Mouse (Mus musculus) kidney, postnatal 36 days (tissue): Measurements from ENCODE around the gene Rpl10a.
"Not testable (repeated sequence)": the region's sequence is repeated elsewhere in the genome, so short reads cannot be mapped to it uniquely, and the experiment has no call there.

Experiments
- DNase-seq, 2 experiments: peaks; one replicate each; pipeline ENCODE4 v3.0.0; 2021 to 2022; ENCODE audit warnings: mixed read lengths in 2 of 2

Rpl10a gene

DNA sequence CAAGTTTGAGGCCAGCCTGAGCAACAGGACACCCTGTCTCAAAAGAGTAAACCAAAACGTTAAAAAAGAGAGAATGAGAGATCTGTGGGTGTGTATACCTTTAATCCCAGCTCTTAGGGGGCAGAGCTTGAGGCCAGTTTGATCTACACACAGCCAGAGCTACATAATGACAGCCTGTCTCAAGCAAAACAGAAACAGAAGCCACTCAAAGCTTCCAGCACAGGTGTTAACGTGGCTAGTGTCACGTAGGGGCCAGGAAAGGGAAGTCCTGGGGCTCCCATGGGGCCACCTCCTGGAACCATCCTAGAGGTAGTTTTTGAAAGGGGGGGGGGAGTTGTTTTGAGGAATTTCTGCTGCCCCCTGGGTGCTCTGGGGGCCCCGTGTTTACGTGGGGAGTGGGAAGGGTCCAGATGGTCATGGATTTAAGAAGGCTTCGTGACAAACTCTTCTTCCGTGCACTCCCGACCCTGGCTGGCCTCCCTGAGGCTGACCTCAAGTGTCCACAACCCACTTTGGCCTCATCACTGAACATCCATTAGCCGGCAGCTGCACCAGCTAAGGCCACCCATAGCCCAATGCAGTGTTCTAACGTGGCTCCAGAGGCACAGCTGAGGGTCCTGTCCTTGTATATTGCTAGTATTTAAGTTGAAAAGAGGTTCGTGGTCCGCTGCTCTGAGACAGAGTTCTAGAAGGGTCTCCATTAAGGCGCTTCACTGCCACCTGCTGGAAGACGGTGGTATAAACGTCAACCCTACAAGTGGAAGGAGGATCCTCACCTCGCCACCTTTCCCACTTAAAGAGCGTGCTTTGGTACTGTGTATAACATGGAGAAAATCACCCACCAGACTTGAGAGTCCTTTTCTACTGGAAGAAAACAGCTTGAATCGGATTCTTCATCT, 19.7 kb upstream of the Rpl10a start:
- DNase-seq, result peak; percentile 90 to 96

DNA sequence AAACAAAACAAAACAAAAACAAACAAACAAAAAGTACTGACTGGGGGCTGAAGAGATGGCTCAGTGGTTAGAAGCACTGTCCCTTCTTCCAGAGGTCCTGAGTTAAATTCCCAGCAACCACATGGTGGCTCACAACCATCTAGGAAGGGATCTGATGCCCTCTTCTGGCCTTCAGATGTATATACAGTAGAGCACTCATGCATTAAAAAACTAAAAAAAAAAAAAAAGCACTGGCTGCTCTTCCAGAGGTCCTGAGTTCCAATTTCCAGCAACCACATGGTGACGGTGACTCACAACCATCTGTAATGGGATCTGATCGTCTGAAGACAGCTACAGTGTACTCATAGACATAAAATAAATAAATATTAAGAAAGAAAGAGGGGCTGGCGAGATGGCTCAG, 17.4 kb upstream of the Rpl10a start:
- DNase-seq, result no peak

DNA sequence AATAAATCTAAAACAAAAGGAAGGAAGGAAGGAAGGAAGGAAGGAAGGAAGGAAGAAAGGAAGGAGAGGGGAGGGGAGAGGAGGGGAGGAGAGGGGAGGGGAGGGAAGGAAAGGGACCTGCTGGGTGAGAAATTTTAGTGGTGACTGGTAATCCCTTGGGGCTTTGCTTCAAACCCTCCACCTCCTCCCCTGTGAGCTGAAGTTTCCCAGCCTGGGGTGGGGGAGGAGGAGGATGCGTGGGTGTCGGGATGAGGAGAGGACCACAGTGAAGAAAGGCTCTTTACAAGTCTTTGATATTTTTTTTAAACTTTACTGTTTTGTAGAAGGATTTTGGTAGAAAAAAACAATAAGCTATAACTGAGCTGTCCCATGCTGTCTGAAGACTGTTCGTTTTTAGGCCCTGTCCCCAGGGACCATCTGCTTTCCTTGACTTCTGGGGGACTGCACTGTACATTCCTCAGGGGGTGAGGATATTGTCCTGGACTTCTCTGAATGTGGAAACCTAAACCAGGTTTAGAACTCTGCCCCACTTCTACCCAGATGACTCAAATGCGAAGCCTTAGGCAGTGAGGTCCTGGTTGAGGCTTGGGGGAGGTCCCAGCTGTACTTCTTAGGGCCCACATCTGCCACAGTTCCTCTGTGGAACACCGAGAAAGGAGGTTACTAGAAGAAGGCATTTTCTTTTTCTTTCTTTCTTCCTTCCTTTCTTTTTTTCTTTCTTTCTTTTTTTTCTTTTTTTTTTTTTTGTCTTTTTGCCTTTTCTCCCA, 16.7 kb upstream of the Rpl10a start:
- no peak for DNase-seq

DNA sequence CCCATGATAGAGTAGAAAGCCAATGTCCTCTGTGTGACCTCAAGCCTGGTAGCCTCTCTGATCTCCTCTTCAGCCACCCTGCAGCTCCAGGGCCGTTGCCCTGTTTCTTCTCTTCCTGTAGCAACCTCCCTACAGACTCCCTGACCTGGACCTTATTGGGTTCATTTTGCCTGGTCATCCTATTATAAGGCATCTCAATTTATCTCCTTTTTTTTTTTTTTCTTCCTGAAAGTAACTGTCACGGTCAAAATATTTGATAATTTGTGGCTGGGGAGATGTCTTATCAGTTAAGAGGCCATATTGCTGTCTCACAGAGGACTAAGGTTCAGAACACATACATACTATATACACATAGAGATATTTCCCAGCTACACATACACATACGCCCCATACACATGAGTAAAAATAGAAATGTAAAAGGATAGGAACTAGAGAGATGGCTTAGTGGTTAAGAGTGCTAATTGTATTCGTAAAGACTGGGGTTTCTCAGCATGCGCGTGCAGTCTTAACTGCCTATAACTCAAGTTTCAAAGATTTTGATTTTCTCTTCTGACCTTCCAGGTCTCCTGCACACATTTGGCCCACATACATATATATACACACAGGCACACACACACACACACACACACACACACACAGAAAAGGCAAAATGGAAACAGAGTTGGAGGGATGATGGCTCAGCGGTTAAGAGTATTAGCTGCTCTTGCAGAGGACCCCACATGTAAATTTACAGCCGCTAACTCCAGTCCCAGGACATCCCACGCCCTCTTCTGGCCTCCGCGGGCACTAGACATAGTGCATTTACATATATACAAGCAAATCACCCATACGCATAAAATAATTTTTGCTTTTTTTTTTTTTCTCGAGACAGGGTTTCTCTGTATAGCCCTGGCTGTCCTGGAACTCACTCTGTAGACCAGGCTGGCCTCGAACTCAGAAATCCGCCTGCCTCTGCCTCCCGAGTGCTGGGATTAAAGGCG, 15.7 kb upstream of the Rpl10a start:
- DNase-seq, result peak in 1 of 2 experiments; percentile 42

DNA sequence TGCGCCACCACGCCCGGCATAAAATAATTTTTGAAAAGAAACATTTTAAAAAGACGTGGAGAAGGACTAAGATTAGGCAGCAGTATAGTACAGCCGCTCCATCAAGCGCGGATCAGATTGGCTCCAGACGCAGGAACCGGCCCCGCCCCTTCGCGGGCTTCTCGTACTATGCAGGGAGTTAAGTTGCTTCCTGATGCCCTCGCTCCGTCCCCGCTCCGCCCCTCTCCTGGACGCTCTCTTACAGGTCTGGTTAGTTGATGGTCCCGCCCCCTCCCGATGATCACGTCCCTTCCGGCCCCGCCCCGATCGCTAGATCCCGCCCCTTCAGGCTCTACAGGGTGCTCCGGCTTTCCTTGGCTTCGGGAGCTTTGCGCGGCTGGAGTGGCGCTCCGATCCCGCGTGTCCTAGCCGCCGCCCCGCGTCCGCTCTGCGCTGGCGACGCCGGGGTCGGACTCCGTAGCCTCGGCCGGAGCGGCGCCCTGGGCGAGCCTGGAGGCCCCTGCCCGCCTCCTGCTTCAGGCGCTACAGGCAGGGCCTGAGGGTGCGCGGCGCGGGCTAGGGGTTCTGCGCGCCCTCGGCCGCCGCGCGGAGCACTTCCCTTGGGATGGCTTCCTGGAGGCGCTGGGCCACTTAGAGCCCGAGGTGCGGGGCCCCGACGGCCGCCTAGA, 14.9 kb upstream of the Rpl10a start, which contains the start of gene Fance:
Gene Fance, plus strand, starts transcription at position 308 of the 668 bp plus-strand sequence.
- DNase-seq, result peak; percentile 99

DNA sequence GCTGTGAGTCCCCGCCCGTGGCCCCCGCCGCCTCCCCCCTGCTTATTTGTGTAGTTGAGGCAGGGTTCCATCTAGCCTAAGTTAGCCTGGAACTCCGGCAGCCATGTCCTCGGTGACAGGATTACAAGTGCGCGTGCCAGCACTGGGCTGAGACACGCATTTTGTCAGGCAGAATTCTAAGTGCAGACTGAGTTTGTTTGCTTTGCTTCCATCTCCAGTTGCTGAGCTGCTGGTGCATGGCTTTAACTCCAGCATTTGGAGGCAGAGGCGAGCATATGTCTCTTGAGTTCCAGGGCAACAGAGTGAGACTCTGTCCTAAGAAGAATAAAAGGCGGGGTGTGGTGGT, 14.4 kb upstream of the Rpl10a start:
- no peak for DNase-seq

DNA sequence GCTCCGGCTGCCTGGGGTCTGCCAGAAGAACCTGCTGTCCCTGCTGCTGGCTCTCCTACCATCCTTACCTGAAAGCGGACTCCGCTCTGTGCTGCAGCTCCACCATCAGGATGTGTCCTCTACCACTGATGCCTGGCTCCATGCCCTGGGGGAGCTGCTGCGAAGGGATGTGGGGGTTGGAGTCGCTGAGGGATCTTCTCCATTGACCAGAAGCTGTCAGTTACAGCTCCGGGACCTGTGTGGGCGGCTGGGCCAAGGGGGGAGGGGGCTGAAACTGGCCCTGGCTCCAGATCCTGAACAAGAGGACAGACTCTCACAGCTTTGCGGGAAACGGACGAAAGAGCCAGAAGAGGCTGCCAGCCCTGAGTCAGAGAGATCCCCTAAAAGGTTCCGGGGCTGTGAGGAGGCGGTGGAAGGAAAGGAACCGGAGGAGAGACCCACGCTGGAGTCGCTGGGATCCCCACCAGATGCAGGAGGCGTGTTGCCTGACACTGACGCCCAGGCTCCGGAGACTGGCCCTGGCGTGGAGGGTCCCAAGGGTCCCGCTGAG, 12.6 kb upstream of the Rpl10a start:
- DNase-seq, result no peak

- peak in 1 of 2 experiments; percentile 22 for DNase-seq
Observed at GRCm38 (mm10) chr17:28316476-28316875, 11.8 kb upstream of the Rpl10a start.

- peak in 1 of 2 experiments; percentile 54 for DNase-seq
Observed at GRCm38 (mm10) chr17:28317091-28317490, 11.2 kb upstream of the Rpl10a start.

GRCm38 (mm10) chr17:28317725-28318124, 10.5 kb upstream of the Rpl10a start:
- DNase-seq, result no peak

GRCm38 (mm10) chr17:28321700-28322099, 6.6 kb upstream of the Rpl10a start:
- no peak for DNase-seq

DNA sequence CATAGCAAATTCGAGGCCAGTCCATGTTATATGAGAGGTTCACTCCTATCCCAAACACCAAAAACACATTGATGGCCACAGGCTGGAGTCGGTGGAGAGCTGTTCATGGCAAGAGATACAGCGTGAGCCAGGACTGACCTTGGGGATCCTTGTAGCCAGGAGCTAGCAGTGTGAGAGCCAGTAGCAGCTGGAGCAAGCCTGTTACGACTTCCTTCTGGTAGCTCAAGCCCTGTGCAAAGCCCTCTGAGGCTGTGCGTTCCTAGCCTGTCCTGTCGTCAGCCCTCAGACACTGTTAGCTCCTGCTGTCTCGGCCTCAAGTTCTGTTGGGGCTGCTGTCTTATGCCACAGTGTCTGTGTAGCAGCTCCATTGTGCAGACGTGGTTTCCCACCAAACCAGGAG, 4.5 kb upstream of the Rpl10a start:
- no peak for DNase-seq

- not testable (repeated sequence) for DNase-seq
Observed at GRCm38 (mm10) chr17:28324416-28324815, 3.9 kb upstream of the Rpl10a start.

DNA sequence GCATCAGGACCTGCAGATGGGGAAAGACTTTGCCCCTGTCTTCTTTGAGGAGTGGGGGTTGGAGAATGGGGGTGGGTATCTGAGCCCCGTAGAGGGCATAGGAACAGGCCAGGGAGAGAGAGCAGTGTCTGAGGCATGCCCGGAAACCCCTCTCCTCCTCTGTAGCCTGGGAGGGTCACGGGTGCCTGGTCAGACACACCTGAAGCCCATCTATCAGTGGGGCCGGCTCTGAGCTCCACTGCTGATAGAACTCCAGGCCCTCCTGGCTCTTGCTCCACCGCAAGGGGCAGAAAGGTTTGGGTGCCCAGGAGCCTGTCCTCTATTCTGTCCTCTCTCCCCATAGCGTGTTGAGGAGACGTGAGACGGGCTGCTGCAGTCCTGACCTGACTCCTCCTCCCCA, 2.5 kb upstream of the Rpl10a start:
- no peak for DNase-seq

- DNase-seq, result no peak
Observed at GRCm38 (mm10) chr17:28326951-28327350, 1.3 kb upstream of the Rpl10a start.

DNA sequence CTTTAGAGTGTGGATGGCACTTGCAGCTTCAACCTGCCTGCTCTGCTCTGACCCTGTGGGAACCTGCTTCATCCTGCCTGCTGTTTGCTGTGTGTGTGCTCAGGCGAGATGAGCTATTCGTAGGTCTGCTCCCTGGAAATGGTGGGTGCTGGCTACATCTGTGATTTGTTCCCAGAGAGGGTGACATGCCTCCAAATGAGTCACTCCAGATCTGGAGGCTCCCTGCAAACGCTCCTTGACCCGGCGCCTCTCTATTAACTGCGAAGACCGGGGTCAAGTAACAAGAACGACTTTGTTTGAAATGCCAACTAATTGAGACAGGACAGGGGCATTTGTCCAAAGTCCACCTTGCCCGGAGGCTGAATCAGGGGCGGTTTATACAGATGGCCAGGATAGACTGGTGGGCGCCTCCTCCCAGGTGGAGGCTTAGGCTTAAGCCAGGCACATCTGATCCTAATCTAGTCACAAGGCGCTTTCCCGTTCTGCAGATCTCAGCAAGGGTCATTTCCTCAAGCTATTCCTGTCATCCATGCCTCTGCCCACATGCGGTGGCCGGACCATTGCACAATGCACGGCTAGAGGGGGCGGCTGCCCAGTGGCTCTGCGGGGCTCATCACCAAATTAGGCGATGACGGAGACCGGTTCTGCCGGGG, 472 bp upstream of the Rpl10a start:
- peak; percentile 68 to 71 for DNase-seq

- DNase-seq, result peak in 1 of 2 experiments; percentile 39
Observed at GRCm38 (mm10) chr17:28328946-28329345, 675 bp downstream of the Rpl10a start.

GRCm38 (mm10) chr17:28329503-28330231, 1.4 kb downstream of the Rpl10a start:
- no peak for DNase-seq

DNA sequence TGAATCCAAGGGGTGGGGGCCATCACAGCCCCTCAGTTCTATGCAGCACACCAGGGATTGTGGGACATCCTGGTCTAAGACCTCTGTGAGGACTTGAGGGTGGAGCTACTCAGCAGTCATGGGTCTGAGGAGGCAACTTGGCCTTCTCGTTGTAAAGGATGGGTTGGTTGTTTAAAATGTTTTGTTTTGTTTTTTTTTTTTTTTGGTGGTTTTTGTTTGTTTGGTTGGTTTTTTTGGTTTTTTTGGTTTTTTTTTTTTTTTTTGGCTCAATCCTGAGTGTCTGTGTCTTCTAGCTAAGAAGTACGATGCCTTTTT, 1.9 kb downstream of the Rpl10a start:
- no peak for DNase-seq

GRCm38 (mm10) chr17:28330590-28330989, 2.3 kb downstream of the Rpl10a start:
- DNase-seq, result not testable (repeated sequence)
